Mouse (Mus musculus) heart, postnatal 0 days (tissue): ENCODE data around the gene Tomm20. TPM values are rescaled to one million over a fixed set of nuclear protein-coding genes. Genes with fewer than 3 reads are reported as not detected.
"Not testable (repeated sequence)": the region's sequence is repeated elsewhere in the genome, so short reads cannot be mapped to it uniquely, and the experiment has no call there.

Experiments used
- ATAC-seq: fragments of 200-750 bp; cut with Nextera tagmentation; 2 replicates; pipeline ENCODE4 v1.8.0; 2017; ENCODE audit warnings: low read depth, moderate number of reproducible peaks, moderate library complexity; ENCODE audit not compliant: insufficient read depth
- DNase-seq: peaks from one replicate; pipeline ENCODE4 v3.0.0-alpha.2; 2016; ENCODE audit warnings: low spot score
- H3K27ac ChIP-seq: fragments of 300-500 bp; sonication (generic); 2 replicates; pipeline ENCODE4 v1.5.1; 2014; ENCODE audit warnings: low read depth, mild to moderate bottlenecking
- H3K27me3 ChIP-seq: fragments of 300-500 bp; sonication (generic); 2 replicates; pipeline ENCODE4 v1.6.1; 2014; ENCODE audit warnings: low read length, mixed read lengths; ENCODE audit not compliant: control insufficient read depth, insufficient read depth
- H3K36me3 ChIP-seq: fragments of 300-500 bp; sonication (generic); replicated peaks from 2 replicates; pipeline ENCODE4 v1.6.1; 2014; ENCODE audit warnings: low read length, mixed read lengths; ENCODE audit not compliant: control insufficient read depth, insufficient read depth
- H3K4me1 ChIP-seq: fragments of 300-500 bp; sonication (generic); 2 replicates; pipeline ENCODE4 v1.6.1; 2014; ENCODE audit warnings: antibody characterized with exemption; ENCODE audit not compliant: control insufficient read depth, insufficient read depth
- H3K4me2 ChIP-seq: fragments of 300-500 bp; sonication (generic); 2 replicates; pipeline ENCODE4 v1.6.1; 2014; ENCODE audit warnings: low read depth, mild to moderate bottlenecking, low read length, moderate library complexity
- H3K4me3 ChIP-seq: fragments of 300-500 bp; sonication (generic); 2 replicates; pipeline ENCODE4 v1.5.1; 2014; ENCODE audit warnings: low read depth, low read length
- H3K9ac ChIP-seq: fragments of 300-500 bp; sonication (generic); replicated peaks from 2 replicates; pipeline ENCODE4 v1.6.1; 2014; ENCODE audit warnings: low read depth, low read length, mixed read lengths
- H3K9me3 ChIP-seq: fragments of 300-500 bp; sonication (generic); replicated peaks from 2 replicates; pipeline ENCODE4 v1.6.1; 2016; ENCODE audit warnings: low read length; ENCODE audit not compliant: control insufficient read depth
- CTCF ChIP-seq: IDR thresholded peaks from 2 replicates; pipeline ENCODE4 v1.5.1; 2016; ENCODE audit warnings: antibody characterized with exemption, control low read depth, low read depth
- EP300 ChIP-seq: IDR thresholded peaks from 2 replicates; pipeline ENCODE4 v1.6.1; 2016; ENCODE audit warnings: antibody characterized with exemption, low read depth
- WGBS: fragments of 180-500 bp; shearing (Covaris S2); extraction: QIAGEN DNeasy Blood & Tissue Kit; methylation state at CpG from one replicate; pipeline ENCODE4 v1.1.7; 2014; 5-methylcytosine and 5-hydroxymethylcytosine counted together
- polyA plus RNA-seq: library from polyadenylated mRNA; unstranded; fragments of >200 nt; fragmentation: Nextera tagmentation; extraction: Ambion mirVana; gene quantifications from 2 replicates; pipeline ENCODE4 v1.2.1, GENCODE M21; 2015
- total RNA-seq: library from RNA; depleted of rRNA; stranded (reverse); fragments of >200 nt; gene quantifications from 2 replicates; pipeline ENCODE4 v1.2.3, GENCODE M21; 2014; ENCODE audit warnings: low replicate concordance

Tomm20 gene
- total and polyA plus RNA-seq, 2 experiments from 2014 or later = 65.3 to 213 TPM

DNA sequence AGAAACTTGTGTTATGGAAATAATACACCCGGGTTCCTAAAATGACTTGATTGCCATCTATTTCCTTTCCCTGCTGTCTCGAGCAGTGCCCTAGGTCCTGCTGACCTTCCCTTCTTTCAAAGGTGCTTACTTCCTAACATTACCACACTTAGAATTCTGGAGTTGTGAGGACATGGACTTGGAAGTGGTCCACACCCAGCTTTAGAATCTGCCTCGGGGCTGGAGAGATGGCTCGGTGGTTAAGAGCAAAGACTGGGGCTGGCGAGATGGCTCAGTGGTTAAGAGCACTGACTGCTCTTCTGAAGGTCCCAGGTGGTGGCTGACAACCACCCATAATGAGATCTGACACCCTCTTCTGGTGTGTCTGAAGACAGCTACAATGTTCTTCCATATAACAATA, 34.4 kb upstream of the Tomm20 start:
- ATAC-seq = no peak
- 0 out of 2 replicates have a peak, but pooled peaks cover 7% of the 10 kb centered on the region for H3K4me1 ChIP-seq
- no peak overlapping the region for H3K9ac ChIP-seq
- H3K4me2 ChIP-seq = no peak overlapping the region
- H3K27me3 ChIP-seq = no peaks in the 10 kb centered on the region
- WGBS = 45% methylated on average over 5 of the region's 5 CpGs
- DNase-seq = no peak
- no peak overlapping the region for H3K4me3 ChIP-seq
- no peak overlapping the region for H3K27ac ChIP-seq
- no peaks in the 10 kb centered on the region for H3K36me3 ChIP-seq
- TF ChIP-seq CTCF (no peak), EP300 (no peak)
- H3K9me3 ChIP-seq = no peaks in the 10 kb centered on the region

DNA sequence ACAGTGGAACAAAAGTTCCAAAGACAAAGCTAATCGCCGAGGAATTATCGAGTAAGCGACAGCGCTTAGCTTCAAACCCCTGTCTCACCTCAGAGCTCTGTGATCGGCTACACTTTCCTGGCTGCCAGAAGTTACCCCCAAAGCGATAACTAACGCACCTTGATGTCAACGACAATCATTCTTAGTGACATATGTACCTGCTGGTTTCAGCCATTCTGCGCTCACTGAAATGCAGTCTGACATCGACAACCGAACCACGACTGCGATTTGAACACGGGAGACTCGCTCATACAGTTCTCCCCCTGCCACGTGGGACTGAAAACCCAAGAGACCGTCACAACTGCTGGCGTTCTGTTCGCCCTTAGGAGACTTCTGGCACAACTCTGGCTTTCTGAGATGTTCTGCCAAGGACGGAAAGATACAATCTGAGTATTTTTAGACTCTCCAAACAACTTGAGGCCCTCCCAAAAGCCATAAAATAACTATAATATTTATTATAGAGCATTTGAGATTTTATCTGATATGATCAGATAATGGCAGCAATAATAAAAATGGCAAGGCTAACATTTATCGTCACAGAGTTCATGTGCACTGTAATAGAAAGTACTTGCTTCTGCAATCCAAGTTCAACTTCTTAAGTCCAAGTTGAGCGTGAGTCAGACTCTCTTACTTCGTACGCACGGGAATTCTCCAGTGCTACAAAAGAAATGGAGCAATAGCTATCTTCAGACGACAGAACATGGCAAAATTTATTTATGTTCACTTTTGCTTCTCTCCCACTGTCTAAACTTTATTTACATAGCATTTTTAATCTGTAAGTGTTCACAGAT, 33.7 kb upstream of the Tomm20 start:
- Histone ChIP-seq H3K4me1 (0 out of 2 replicates have a peak, but pooled peaks cover 7% of the 10 kb centered on the region), H3K36me3 (no peaks in the 10 kb centered on the region), H3K9ac (peak overlapping the region; percentile 37; the same call in 1 of the 2 replicates), H3K9me3 (no peaks in the 10 kb centered on the region), H3K4me2 (peak overlapping the region; percentile 61), H3K4me3 (peak overlapping the region; percentile 44), H3K27ac (no peak overlapping the region), H3K27me3 (no peaks in the 10 kb centered on the region)
- 20% methylated on average over 27 of the region's 27 CpGs for WGBS
- no peak for ATAC-seq
- TF ChIP-seq CTCF (no peak), EP300 (no peak)
- no peak for DNase-seq

DNA sequence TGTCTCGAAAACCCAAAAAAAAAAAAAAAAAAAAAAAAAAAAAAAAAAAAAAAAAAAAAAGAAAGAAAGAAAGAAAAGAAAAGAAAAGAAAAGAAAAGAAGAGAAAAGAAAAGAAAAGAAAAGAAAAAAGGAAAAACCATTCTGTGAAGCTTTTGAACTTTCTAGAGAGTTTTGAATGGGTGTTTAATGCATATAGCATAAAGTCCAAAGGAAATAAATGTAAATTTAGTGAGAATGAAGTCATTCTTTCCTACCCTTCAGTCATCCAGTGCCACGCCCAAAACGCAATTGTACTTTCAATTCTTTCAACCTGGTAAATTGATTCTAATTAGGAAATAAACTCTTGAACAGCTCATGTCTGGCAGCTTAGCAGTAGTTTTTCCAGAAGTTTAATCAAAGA, 32.9 kb upstream of the Tomm20 start:
- H3K9ac ChIP-seq, DNase-seq, H3K4me1 ChIP-seq, ATAC-seq, H3K27me3 ChIP-seq, H3K36me3 ChIP-seq, H3K27ac ChIP-seq, H3K9me3 ChIP-seq: not testable (repeated sequence)
- Histone ChIP-seq H3K4me2 (peak overlapping the region; percentile 61), H3K4me3 (peak overlapping the region; percentile 44)
- 47% methylated on average over 2 of the region's 3 CpGs for WGBS

DNA sequence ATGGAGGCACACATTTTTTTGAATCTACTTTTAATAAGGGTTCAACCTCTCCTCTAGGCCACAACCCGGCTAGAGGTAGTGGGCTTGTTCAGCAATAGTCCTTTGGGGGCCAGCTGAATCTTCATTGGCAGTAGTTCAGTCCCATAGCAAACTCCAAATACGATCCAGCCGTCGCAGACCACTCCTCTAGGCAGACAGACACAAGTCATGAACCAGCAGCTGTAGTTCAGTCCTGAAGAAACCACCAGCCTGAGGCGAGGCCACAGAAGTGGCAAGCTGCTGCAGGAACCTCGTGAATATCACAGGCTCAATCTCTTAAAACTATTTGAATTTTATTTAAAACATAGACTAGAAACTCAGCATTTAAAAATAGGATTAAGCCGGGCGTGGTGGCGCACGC, 32.4 kb upstream of the Tomm20 start:
- no peaks in the 10 kb centered on the region for H3K36me3 ChIP-seq
- WGBS = 81% methylated on average over 10 of the region's 10 CpGs

DNA sequence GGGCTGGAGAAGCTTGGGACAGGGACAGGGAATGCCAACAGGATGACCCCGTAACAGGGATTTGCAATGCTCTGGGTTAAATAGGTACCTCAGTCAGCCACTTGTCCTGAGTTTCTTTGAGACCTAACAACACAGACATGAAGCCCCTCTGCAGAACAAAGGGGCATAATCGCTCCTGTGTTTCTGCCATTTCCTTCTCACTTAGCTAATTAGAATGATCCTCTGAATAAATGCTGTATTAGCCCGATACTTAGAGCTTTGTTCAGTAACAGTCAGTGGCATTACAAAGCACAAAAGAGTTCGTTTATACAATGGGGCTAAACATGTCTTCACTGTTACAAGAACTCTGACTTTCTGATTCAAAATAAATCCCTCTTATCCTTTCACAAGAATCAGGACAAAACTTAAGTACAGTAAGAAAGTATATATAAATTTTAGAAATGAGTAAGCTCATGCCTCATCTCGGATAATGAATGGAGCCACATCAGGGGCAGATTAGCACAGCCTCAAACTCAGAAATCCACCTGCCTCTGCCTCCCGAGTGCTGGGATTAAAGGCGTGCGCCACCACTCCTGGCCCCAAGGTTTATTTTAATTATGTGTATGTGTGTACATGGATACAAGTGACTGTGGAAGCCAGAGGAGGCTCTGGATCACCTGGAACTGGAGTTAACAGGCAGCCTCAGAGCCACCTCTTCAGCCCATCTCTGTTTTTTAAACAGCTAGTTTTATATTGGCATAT, 31.1 kb upstream of the Tomm20 start:
- ATAC-seq = no peak
- no peak overlapping the region for H3K27ac ChIP-seq
- TF ChIP-seq CTCF = no peak
- TF ChIP-seq EP300 = no peak
- H3K9ac ChIP-seq = no peak overlapping the region
- no peaks in the 10 kb centered on the region for H3K36me3 ChIP-seq
- no peak for DNase-seq
- no peak overlapping the region for H3K4me3 ChIP-seq
- 63% methylated on average over 8 of the region's 8 CpGs for WGBS
- no peaks in the 10 kb centered on the region for H3K27me3 ChIP-seq
- no peak overlapping the region for H3K4me2 ChIP-seq
- H3K4me1 ChIP-seq = 0 out of 2 replicates have a peak, but pooled peaks cover 7% of the 10 kb centered on the region
- H3K9me3 ChIP-seq = no peaks in the 10 kb centered on the region

More for the DNA sequence above, 32.4 kb upstream of the Tomm20 start:
- ATAC-seq (no peak), DNase-seq (no peak)
- no peak overlapping the region for H3K9ac ChIP-seq
- no peak overlapping the region for H3K4me3 ChIP-seq
- H3K27ac ChIP-seq = no peak overlapping the region
- TF ChIP-seq EP300 = no peak
- no peak for TF ChIP-seq CTCF
- H3K9me3 ChIP-seq = no peaks in the 10 kb centered on the region
- H3K4me2 ChIP-seq = no peak overlapping the region
- H3K4me1 ChIP-seq = 0 out of 2 replicates have a peak, but pooled peaks cover 7% of the 10 kb centered on the region
- H3K27me3 ChIP-seq = no peaks in the 10 kb centered on the region
